Mouse (Mus musculus) central nervous system, embryonic 11.5 days (tissue): Measurements from ENCODE around the gene Olfr513. TPM values are rescaled to one million over a fixed set of nuclear protein-coding genes. Genes with fewer than 3 reads are reported as not detected.

Experiments used
- polyA plus RNA-seq: library from polyadenylated mRNA; depleted of rRNA; stranded (reverse); fragments of >200 nt; gene quantifications from 2 replicates; pipeline ENCODE4 v1.2.3, GENCODE M21; 2012; rRNA removed

Olfr513 gene
- polyA plus RNA-seq, result not detected in 2 replicates

DNA sequence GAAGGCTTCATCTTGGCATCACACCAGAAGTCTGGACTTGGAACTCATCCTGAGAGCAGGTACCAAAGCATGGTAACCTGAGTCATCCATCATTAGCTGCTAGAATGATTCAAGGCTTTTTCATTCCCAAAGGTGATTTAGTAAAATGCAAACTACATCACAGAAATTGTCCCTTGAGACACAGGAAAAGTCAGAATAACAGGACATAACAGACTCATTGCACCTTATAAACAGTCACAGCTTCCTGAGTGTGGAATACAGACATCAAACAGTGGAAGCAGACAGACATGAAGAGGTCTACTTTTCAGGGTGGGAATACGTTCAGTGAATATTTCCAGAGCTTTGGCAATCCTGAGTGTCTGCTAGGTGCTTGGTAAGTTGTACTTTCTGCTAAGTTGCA is at the start of gene Olfr513:
TSS of gene Olfr513 (plus strand) at position 301 of the 400 bp plus-strand sequence.

DNA sequence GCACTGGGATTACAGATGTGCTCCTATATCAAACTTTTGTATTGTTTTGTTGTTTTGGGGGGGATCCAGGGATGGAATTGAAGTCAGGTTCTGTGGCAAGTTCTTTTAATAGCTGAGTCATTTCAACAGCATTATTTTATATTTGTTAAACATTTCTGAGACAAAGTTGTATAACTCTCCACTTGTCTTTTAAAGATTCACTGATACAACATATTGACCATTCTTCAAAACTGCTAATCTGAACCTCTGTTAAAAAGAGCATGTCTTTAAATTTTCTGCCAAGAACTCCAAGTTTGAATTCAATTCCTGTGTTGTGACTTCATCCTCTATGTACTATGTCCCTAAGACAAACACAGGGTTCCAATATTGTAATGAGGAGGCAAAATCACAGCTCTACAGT is 37.8 kb upstream of the Olfr513 start, which contains the start of gene Olfr512:
TSS of gene Olfr512 (plus strand) at position 301 of the 400 bp plus-strand sequence.

Other genes with a start within 250 kb of the Olfr513 start
- gene Olfr502, start 225.9 kb upstream of the Olfr513 start, polyA plus RNA-seq, result not detected in 2 replicates
- not detected in 2 replicates for gene Olfr503, start 206.4 kb upstream of the Olfr513 start, polyA plus RNA-seq
- not detected in 2 replicates for gene Olfr504, start 185.2 kb upstream of the Olfr513 start, polyA plus RNA-seq
- not detected in 2 replicates for gene Olfr506, start 140.2 kb upstream of the Olfr513 start, polyA plus RNA-seq
- gene Olfr507, start 129.2 kb upstream of the Olfr513 start, polyA plus RNA-seq, result not detected in 2 replicates
- not detected in 2 replicates for gene Olfr508, start 121.0 kb upstream of the Olfr513 start, polyA plus RNA-seq
- not detected in 2 replicates for gene Olfr509, start 99.1 kb upstream of the Olfr513 start, polyA plus RNA-seq
- not detected in 2 replicates for gene Olfr510, start 84.6 kb upstream of the Olfr513 start, polyA plus RNA-seq
- gene Olfr512, start 37.7 kb upstream of the Olfr513 start, polyA plus RNA-seq, result not detected in 2 replicates
- gene Olfr514, start 75.0 kb downstream of the Olfr513 start, polyA plus RNA-seq, result not detected in 2 replicates
- gene Olfr516, start 99.6 kb downstream of the Olfr513 start, polyA plus RNA-seq, result not detected in 2 replicates
- not detected in 2 replicates for gene Olfr517, start 121.4 kb downstream of the Olfr513 start, polyA plus RNA-seq
- not detected in 2 replicates for gene Olfr518, start 134.0 kb downstream of the Olfr513 start, polyA plus RNA-seq
- not detected in 2 replicates for gene Olfr519, start 143.4 kb downstream of the Olfr513 start, polyA plus RNA-seq
- gene Nlrp10, start 179.2 kb downstream of the Olfr513 start, polyA plus RNA-seq, result 0.08 and 0.11 TPM in 2 replicates
- 97.5 and 138 TPM in 2 replicates for gene Eif3f, start 183.4 kb downstream of the Olfr513 start, polyA plus RNA-seq
- 25.0 and 29.9 TPM in 2 replicates for gene Tub, start 199.4 kb downstream of the Olfr513 start, polyA plus RNA-seq